Mouse (Mus musculus) lung, postnatal 0 days (tissue): ENCODE data around the gene Srsf4. TPM values are rescaled to one million over a fixed set of nuclear protein-coding genes. Genes with fewer than 3 reads are reported as not detected.

Experiments used
- ATAC-seq: fragments of 200-750 bp; cut with Nextera tagmentation; 2 replicates; pipeline ENCODE4 v1.8.0; 2017; ENCODE audit warnings: moderate library complexity
- DNase-seq: peaks from one replicate; pipeline ENCODE4 v3.0.0-alpha.2; 2016; ENCODE audit warnings: low spot score
- H3K27ac ChIP-seq: fragments of 300-500 bp; sonication (generic); 2 replicates; pipeline ENCODE4 v1.5.1; 2014; ENCODE audit warnings: antibody characterized with exemption, mild to moderate bottlenecking, low read length, mixed read lengths
- H3K27me3 ChIP-seq: fragments of 300-500 bp; sonication (generic); replicated peaks from 2 replicates; pipeline ENCODE4 v1.6.1; 2014; ENCODE audit warnings: low read length, mixed read lengths; ENCODE audit not compliant: insufficient read depth
- H3K36me3 ChIP-seq: fragments of 300-500 bp; sonication (generic); 2 replicates; pipeline ENCODE4 v1.6.1; 2014; ENCODE audit warnings: low read length, mixed read lengths; ENCODE audit not compliant: insufficient read depth
- H3K4me1 ChIP-seq: fragments of 300-500 bp; sonication (generic); 2 replicates; pipeline ENCODE4 v1.6.1; 2014; ENCODE audit warnings: antibody characterized with exemption, low read depth, low read length, mixed read lengths; ENCODE audit not compliant: insufficient read depth
- H3K4me2 ChIP-seq: fragments of 300-500 bp; sonication (generic); replicated peaks from 2 replicates; pipeline ENCODE4 v1.6.1; 2014; ENCODE audit warnings: low read depth, mild to moderate bottlenecking, low read length, moderate library complexity, mixed read lengths
- H3K4me3 ChIP-seq: fragments of 300-500 bp; sonication (generic); 2 replicates; pipeline ENCODE4 v1.5.1; 2014; ENCODE audit warnings: low read depth, low read length
- H3K9ac ChIP-seq: fragments of 300-500 bp; sonication (generic); replicated peaks from 2 replicates; pipeline ENCODE4 v1.6.1; 2014; ENCODE audit warnings: low read depth, mild to moderate bottlenecking
- H3K9me3 ChIP-seq: fragments of 300-500 bp; sonication (generic); 2 replicates; pipeline ENCODE4 v1.6.1; 2016; ENCODE audit warnings: low read length, mixed read lengths
- CTCF ChIP-seq: IDR thresholded peaks from 2 replicates; pipeline ENCODE4 v1.5.1; 2016; ENCODE audit warnings: antibody characterized with exemption, mild to moderate bottlenecking
- EP300 ChIP-seq: IDR thresholded peaks from 2 replicates; pipeline ENCODE4 v1.6.1; 2016; ENCODE audit warnings: antibody characterized with exemption, mild to moderate bottlenecking, control low read depth
- WGBS: fragments of 180-500 bp; shearing (Covaris S2); extraction: QIAGEN DNeasy Blood & Tissue Kit; methylation state at CpG from one replicate; pipeline ENCODE4 v1.1.7; 2014; 5-methylcytosine and 5-hydroxymethylcytosine counted together
- polyA plus RNA-seq: library from polyadenylated mRNA; unstranded; fragments of >200 nt; fragmentation: Nextera tagmentation; extraction: Ambion mirVana; gene quantifications from 2 replicates; pipeline ENCODE4 v1.2.1, GENCODE M21; 2015

Srsf4 gene
- polyA plus RNA-seq, 1 experiment from 2014 or later, result 62.6 TPM

DNA sequence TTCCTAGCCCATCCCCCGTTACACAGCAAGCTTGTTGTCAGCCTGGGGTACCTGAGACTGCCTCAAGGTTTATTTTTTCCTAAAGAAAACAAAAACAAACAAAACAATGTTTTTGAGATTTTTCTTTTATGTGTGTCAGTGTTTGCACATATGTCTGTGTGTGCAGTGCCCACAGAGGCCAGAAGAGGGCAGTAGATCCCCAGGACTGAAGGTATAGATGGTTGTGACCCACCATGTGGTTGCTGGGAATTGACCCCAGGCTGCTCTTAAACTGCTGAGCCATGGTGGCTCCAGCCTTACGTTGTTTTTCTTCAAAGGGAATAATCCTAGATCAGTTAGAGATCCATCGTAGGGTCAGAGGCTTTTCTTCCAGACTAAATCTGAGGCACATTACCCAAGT is 34.5 kb downstream of the Srsf4 start:
- ATAC-seq (no peak), DNase-seq (no peak)
- TF ChIP-seq CTCF (peak; percentile 60), EP300 (no peak)
- no peak overlapping the region for H3K4me2 ChIP-seq
- no peaks in the 10 kb centered on the region for H3K9me3 ChIP-seq
- no peak overlapping the region for H3K9ac ChIP-seq
- no peaks in the 10 kb centered on the region for H3K27me3 ChIP-seq
- no peak overlapping the region for H3K27ac ChIP-seq
- peaks cover 11% of the 10 kb centered on the region; the same call in 1 of the 2 replicates for H3K4me1 ChIP-seq
- H3K4me3 ChIP-seq, result no peak overlapping the region
- 94% methylated on average over 3 of the region's 3 CpGs for WGBS
- H3K36me3 ChIP-seq, result no peaks in the 10 kb centered on the region

DNA sequence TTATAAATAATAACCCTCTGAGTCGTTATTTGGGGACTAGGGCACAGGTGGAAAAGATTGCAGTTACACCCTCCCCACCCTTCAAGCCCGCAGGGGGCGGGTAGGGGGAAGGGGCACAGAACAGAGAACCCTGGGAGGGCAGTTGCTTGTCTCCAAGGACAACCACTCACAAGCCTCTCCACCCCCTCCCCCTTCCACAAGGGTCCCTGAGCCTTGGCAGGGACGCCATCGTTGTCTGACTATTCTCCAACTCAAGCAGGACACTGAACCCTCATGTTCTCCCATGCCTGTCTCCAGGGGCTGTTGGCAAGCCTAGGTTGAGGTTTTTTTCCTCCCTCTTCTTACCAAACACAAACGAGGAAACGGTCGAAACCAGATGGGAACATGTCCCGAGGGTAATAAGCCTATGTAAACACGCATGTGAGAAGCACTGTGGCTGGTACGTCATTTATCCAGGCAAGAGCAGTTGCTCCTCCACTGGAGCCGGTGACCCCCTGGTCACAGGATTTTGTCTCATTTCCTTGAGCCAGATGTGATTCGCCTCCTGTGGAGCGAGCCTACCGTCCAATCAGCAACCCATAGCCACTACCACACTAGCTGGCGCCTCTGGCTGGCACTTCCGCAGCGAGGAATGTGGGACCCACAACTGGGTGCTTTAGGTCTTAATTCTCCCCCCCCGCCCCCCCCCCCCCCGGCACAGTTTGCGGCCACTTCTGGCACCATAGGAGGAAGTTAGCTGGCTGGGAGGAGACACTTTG is 37.0 kb downstream of the Srsf4 start:
- WGBS, result 4% methylated on average over 17 of the region's 21 CpGs
- no peaks in the 10 kb centered on the region for H3K27me3 ChIP-seq
- no peak overlapping the region for H3K9ac ChIP-seq
- H3K9me3 ChIP-seq, result no peaks in the 10 kb centered on the region
- peak overlapping the region; percentile 57 for H3K27ac ChIP-seq
- H3K36me3 ChIP-seq, result no peaks in the 10 kb centered on the region
- no peak for TF ChIP-seq CTCF
- no peak overlapping the region for H3K4me3 ChIP-seq
- peak; percentile 88 for DNase-seq
- ATAC-seq, result peak; percentile 68
- peaks cover 15% of the 10 kb centered on the region for H3K4me1 ChIP-seq
- H3K4me2 ChIP-seq, result peak overlapping the region; percentile 38

DNA sequence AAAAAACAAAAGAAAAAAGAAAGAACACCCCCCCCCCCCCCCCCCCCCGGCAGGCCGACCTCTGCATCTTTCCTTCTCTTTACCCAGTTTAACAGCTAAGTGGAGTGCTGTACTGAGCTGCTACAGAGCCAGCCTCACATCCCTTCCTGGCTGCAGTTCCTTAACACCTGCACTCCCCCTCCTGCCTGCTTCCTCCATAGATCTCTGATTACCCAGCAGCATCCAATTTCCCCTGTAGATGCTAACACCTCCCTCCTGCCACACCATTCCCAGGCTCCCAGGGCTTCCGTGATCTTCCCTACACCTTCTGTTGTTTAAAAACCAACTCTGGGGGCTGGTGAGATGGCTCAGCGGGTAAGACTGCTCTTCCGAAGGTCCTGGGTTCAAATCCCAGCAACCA is 38.1 kb downstream of the Srsf4 start:
- H3K27me3 ChIP-seq, result peaks cover 8% of the 10 kb centered on the region
- no peaks in the 10 kb centered on the region for H3K9me3 ChIP-seq
- 45% methylated on average over 3 of the region's 5 CpGs for WGBS
- no peak for DNase-seq
- H3K4me1 ChIP-seq, result peaks cover 15% of the 10 kb centered on the region
- no peak for ATAC-seq
- H3K4me3 ChIP-seq, result no peak overlapping the region
- H3K36me3 ChIP-seq, result no peaks in the 10 kb centered on the region
- no peak overlapping the region for H3K4me2 ChIP-seq
- TF ChIP-seq CTCF (no peak), EP300 (no peak)
- no peak overlapping the region for H3K27ac ChIP-seq
- no peak overlapping the region for H3K9ac ChIP-seq

DNA sequence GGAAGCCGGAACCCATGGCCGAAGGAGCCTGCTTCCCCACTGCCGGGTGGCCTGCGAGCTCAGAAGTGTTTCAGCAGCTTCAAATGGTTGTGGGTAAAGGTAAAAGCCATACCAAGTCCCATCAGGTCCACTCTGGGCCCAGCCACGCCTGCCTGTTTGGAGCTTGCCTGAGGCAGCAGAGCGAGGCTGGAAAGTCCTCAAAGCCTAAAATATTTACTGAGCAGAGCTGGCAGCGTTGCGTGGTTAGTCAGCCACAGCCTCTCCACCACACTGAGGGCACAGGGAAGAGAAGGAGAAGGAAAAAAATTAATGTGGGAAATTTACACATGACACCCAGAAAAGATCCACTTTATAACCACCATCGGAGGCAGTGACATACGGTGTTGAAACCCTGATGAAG is 40.1 kb downstream of the Srsf4 start:
- TF ChIP-seq CTCF (no peak), EP300 (no peak)
- DNase-seq (peak; percentile 61), ATAC-seq (peak; percentile 28; the same call in 1 of the 2 replicates)
- Histone ChIP-seq H3K27ac (0 out of 2 replicates have a peak overlapping the region, but pooled peaks have one; percentile 47), H3K27me3 (peaks cover 14% of the 10 kb centered on the region), H3K4me1 (peaks cover 15% of the 10 kb centered on the region), H3K9ac (no peak overlapping the region), H3K36me3 (no peaks in the 10 kb centered on the region), H3K9me3 (no peaks in the 10 kb centered on the region), H3K4me3 (no peak overlapping the region), H3K4me2 (no peak overlapping the region)
- 35% methylated on average over 10 of the region's 10 CpGs for WGBS

DNA sequence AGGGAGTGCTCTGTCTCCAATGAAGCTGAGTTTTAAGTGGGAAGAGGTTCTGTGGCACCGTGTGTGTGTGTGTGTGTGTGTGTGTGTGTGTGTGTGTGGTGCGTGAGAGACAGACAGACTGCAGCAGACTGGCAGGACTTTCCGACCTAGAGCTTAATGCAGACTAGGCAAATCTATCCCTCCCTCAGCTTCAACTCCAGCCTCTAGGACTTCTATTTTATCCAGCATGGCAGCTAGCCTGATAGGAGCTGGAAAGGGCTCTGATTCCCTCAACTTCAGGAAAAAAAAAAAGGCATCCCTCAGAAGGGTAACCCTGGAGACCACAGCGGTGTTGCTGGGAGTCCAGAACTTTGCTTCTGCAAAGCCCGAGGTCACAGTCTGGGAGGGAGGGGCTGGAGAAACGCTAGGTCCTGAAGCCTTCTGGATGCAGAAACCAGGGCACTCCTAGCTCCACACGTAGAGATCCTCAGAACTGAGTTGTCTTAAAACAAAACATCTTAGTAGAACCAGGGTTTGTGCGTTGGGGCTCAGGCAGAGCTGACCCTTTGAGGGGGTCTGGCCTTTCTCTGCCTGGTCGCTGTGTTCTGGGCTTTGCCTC is 40.7 kb downstream of the Srsf4 start:
- H3K27me3 ChIP-seq, result peaks cover 14% of the 10 kb centered on the region
- H3K9ac ChIP-seq, result no peak overlapping the region
- H3K9me3 ChIP-seq, result no peaks in the 10 kb centered on the region
- H3K4me2 ChIP-seq, result no peak overlapping the region
- peaks cover 15% of the 10 kb centered on the region for H3K4me1 ChIP-seq
- H3K4me3 ChIP-seq, result no peak overlapping the region
- H3K27ac ChIP-seq, result no peak overlapping the region
- WGBS, result 20% methylated on average over 9 of the region's 9 CpGs
- ATAC-seq (no peak), DNase-seq (no peak)
- no peak for TF ChIP-seq CTCF
- TF ChIP-seq EP300, result no peak
- no peaks in the 10 kb centered on the region for H3K36me3 ChIP-seq

DNA sequence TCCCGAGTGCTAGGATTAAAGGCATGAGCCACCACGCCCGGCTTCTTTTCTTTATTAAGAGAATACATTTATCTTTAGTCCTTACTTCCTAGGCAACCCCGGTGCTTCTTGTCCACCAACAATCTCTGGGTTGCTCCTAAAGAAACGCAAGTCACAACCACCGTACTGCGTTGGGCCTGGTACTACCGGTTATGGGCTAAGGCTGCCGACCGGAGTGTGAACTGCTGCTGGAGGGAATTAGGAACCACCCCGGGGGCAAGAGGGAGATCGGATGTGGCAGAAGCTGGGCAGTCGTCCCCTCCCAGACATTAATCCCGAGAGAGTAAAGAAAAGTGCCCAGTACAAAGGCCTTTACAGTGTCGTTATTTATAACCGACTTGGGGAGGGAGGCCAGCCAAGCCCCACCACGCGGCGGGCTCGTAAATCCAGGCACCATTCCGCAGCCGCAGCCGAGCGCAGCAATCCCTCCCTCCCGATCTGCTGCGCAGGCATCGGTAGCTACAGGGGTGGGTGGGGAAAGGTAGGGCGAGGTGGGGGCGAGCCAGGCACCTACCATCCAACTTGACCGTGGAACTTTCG is 41.6 kb downstream of the Srsf4 start:
- WGBS, result 7% methylated on average over 31 of the region's 31 CpGs
- Histone ChIP-seq H3K36me3 (no peaks in the 10 kb centered on the region), H3K4me2 (no peak overlapping the region; the same call in 1 of the 2 replicates), H3K4me1 (peaks cover 14% of the 10 kb centered on the region), H3K4me3 (no peak overlapping the region), H3K27me3 (peaks cover 16% of the 10 kb centered on the region), H3K9me3 (no peaks in the 10 kb centered on the region), H3K27ac (no peak overlapping the region), H3K9ac (no peak overlapping the region)
- peak; percentile 9 for DNase-seq
- ATAC-seq, result no peak
- TF ChIP-seq CTCF (no peak), EP300 (no peak)
